Mouse (Mus musculus) brain, embryonic 14.5 days (tissue): ENCODE data around the gene Cc2d1b.

Experiments
- CTCF ChIP-seq: fragments of 200-500 bp; IDR thresholded peaks from 2 replicates; pipeline ENCODE4 v1.5.1; 2012; ENCODE audit warnings: inconsistent platforms, mild to moderate bottlenecking, moderate library complexity, borderline replicate concordance; ENCODE audit not compliant: insufficient read depth, insufficient read length; ENCODE audit errors: extremely low read depth
- POLR2A ChIP-seq: fragments of 200-500 bp; IDR thresholded peaks from 2 replicates; pipeline ENCODE4 v1.6.1; 2012; ENCODE audit warnings: mild to moderate bottlenecking, inconsistent platforms, borderline replicate concordance; ENCODE audit not compliant: poor library complexity, insufficient read depth, insufficient read length, severe bottlenecking; ENCODE audit errors: extremely low read depth

GRCm38 (mm10) chr4:108618586-108618985, 1.2 kb upstream of the Cc2d1b start:
- TF ChIP-seq POLR2A, result no peak
- TF ChIP-seq CTCF, result no peak
